Mouse (Mus musculus) CH12.LX (cell line): Measurements from ENCODE around the gene Cant1. TPM values are rescaled to one million over a fixed set of nuclear protein-coding genes. Genes with fewer than 3 reads are reported as not detected.

Experiments used
- DNase-seq: peaks from one replicate; pipeline ENCODE4 v3.0.0-alpha.2; 2013; ENCODE audit errors: extremely low read depth
- H3K27ac ChIP-seq: 2 replicates; pipeline ENCODE4 v1.5.1; 2012; ENCODE audit warnings: low read depth, mild to moderate bottlenecking, control low read depth, moderate library complexity; ENCODE audit not compliant: insufficient read depth
- H3K27me3 ChIP-seq: replicated peaks from 2 replicates; pipeline ENCODE3; 2012; ENCODE audit warnings: inconsistent platforms
- H3K36me3 ChIP-seq, 2 experiments: replicated peaks in 1 of 2; 2 replicates each; pipeline versions ENCODE3 to v1.6.1; 2012; ENCODE audit warnings: inconsistent platforms in 1 of 2, low read length in 1 of 2, mild to moderate bottlenecking in 1 of 2, mixed read lengths in 1 of 2, moderate library complexity in 1 of 2; ENCODE audit not compliant: control insufficient read depth in 1 of 2, insufficient read depth in 1 of 2
- H3K4me1 ChIP-seq, 2 experiments: 2 replicates each; pipeline ENCODE4 v1.6.1; 2012; ENCODE audit warnings: inconsistent platforms in 1 of 2, moderate library complexity in 1 of 2; ENCODE audit not compliant: insufficient read depth in 2 of 2, control insufficient read depth in 1 of 2
- H3K4me2 ChIP-seq: 2 replicates; pipeline ENCODE4 v1.6.1; 2012; ENCODE audit warnings: low read depth, mild to moderate bottlenecking, control low read depth; ENCODE audit not compliant: poor library complexity, insufficient read depth, severe bottlenecking
- H3K4me3 ChIP-seq, 3 experiments: fragments of 150-350 bp in 1 of 3; sonication (generic) in 1 of 3; replicated peaks in 1 of 3; 2 replicates each; pipeline versions ENCODE3 to v1.5.1; 2011 to 2012; ENCODE audit warnings: low read depth in 2 of 3, low read length in 2 of 3, mild to moderate bottlenecking in 2 of 3, moderate library complexity in 2 of 3, control low read depth in 1 of 3, improper control_type of control experiment in 1 of 3, inconsistent platforms in 1 of 3, mixed read lengths in 1 of 3; ENCODE audit not compliant: poor library complexity in 1 of 3
- H3K79me2 ChIP-seq: replicated peaks from 2 replicates; pipeline ENCODE4 v1.6.1; 2012; ENCODE audit warnings: mild to moderate bottlenecking, moderate library complexity; ENCODE audit not compliant: control insufficient read depth, poor library complexity, insufficient read depth, severe bottlenecking; ENCODE audit errors: extremely low read depth
- H3K9ac ChIP-seq: 2 replicates; pipeline ENCODE4 v1.6.1; 2012; ENCODE audit warnings: low read depth, mild to moderate bottlenecking, control low read depth, moderate library complexity; ENCODE audit not compliant: insufficient read depth
- H3K9me3 ChIP-seq: replicated peaks from 2 replicates; pipeline ENCODE3; 2012; ENCODE audit warnings: low read length, inconsistent platforms, mixed read lengths
- CHD1 ChIP-seq: IDR thresholded peaks from 2 replicates; pipeline ENCODE4 v1.6.1; 2012; ENCODE audit warnings: low read depth, low read length, improper control_type of control experiment, inconsistent platforms
- CHD2 ChIP-seq: IDR thresholded peaks from 2 replicates; pipeline ENCODE4 v1.6.1; 2011; ENCODE audit warnings: low read length, improper control_type of control experiment
- CTCF ChIP-seq, 2 experiments: IDR thresholded peaks in 1 of 2; conservative IDR thresholded peaks in 1 of 2; 2 replicates each; pipeline ENCODE4 v1.5.1; 2011 to 2012; ENCODE audit warnings: low read depth in 2 of 2, low read length in 2 of 2, improper control_type of control experiment in 1 of 2, inconsistent platforms in 1 of 2, mild to moderate bottlenecking in 1 of 2, moderate library complexity in 1 of 2
- ELF1 ChIP-seq: IDR thresholded peaks from 2 replicates; pipeline ENCODE4 v1.6.1; 2014; ENCODE audit warnings: low read depth, mild to moderate bottlenecking, inconsistent platforms, low read length, improper control_type of control experiment
- EP300 ChIP-seq: IDR thresholded peaks from 2 replicates; pipeline ENCODE4 v1.6.1; 2011; ENCODE audit warnings: low read length, improper control_type of control experiment
- ETS1 ChIP-seq: conservative IDR thresholded peaks from 2 replicates; pipeline ENCODE4 v1.6.1; 2012; ENCODE audit warnings: low read depth, mild to moderate bottlenecking, inconsistent platforms, low read length, improper control_type of control experiment, moderate library complexity
- HCFC1 ChIP-seq: IDR thresholded peaks from 2 replicates; pipeline ENCODE4 v1.6.1; 2012; ENCODE audit warnings: low read depth, mild to moderate bottlenecking, inconsistent platforms, low read length, improper control_type of control experiment
- JUND ChIP-seq: conservative IDR thresholded peaks from 2 replicates; pipeline ENCODE4 v1.6.1; 2011; ENCODE audit warnings: low read depth, low read length, improper control_type of control experiment
- MAFK ChIP-seq: IDR thresholded peaks from 2 replicates; pipeline ENCODE4 v1.6.1; 2011; ENCODE audit warnings: low read length, improper control_type of control experiment; ENCODE audit not compliant: insufficient replicate concordance
- MEF2A ChIP-seq: IDR thresholded peaks from 2 replicates; pipeline ENCODE4 v1.6.1; 2014; ENCODE audit warnings: low read depth, mild to moderate bottlenecking, inconsistent platforms, low read length, improper control_type of control experiment, borderline replicate concordance
- MYC ChIP-seq: IDR thresholded peaks from 2 replicates; pipeline ENCODE4 v1.6.1; 2011; ENCODE audit warnings: low read depth, mild to moderate bottlenecking, improper control_type of control experiment, low read length
- NELFE ChIP-seq: IDR thresholded peaks from 2 replicates; pipeline ENCODE4 v1.6.1; 2011; ENCODE audit warnings: low read depth, low read length, improper control_type of control experiment
- NRF1 ChIP-seq: IDR thresholded peaks from 2 replicates; pipeline ENCODE4 v1.6.1; 2014; ENCODE audit warnings: low read depth, mild to moderate bottlenecking, inconsistent platforms, low read length, improper control_type of control experiment, moderate library complexity
- PAX5 ChIP-seq: IDR thresholded peaks from 2 replicates; pipeline ENCODE4 v1.6.1; 2012; ENCODE audit warnings: low read length, inconsistent platforms, mixed read lengths
- POLR2A ChIP-seq: IDR thresholded peaks from 2 replicates; pipeline ENCODE4 v1.6.1; 2011; ENCODE audit warnings: low read depth, mild to moderate bottlenecking, improper control_type of control experiment, low read length
- RAD21 ChIP-seq: IDR thresholded peaks from 2 replicates; pipeline ENCODE4 v1.6.1; 2011; ENCODE audit warnings: low read depth, mild to moderate bottlenecking, low read length, improper control_type of control experiment, moderate library complexity
- RCOR1 ChIP-seq: conservative IDR thresholded peaks from 2 replicates; pipeline ENCODE4 v1.6.1; 2012; ENCODE audit warnings: low read depth, mild to moderate bottlenecking, inconsistent platforms, low read length, improper control_type of control experiment
- SMC3 ChIP-seq: IDR thresholded peaks from 2 replicates; pipeline ENCODE4 v1.6.1; 2011; ENCODE audit warnings: low read depth, low read length, improper control_type of control experiment
- TBP ChIP-seq: conservative IDR thresholded peaks from 2 replicates; pipeline ENCODE4 v1.6.1; 2011; ENCODE audit warnings: low read depth, low read length, improper control_type of control experiment
- TCF12 ChIP-seq: IDR thresholded peaks from 2 replicates; pipeline ENCODE4 v1.6.1; 2014; ENCODE audit warnings: low read depth, mild to moderate bottlenecking, inconsistent platforms, low read length, improper control_type of control experiment
- UBTF ChIP-seq: IDR thresholded peaks from 2 replicates; pipeline ENCODE4 v1.6.1; 2012; ENCODE audit warnings: low read depth, mild to moderate bottlenecking, inconsistent platforms, low read length, improper control_type of control experiment, moderate library complexity
- USF1 ChIP-seq: IDR thresholded peaks from 2 replicates; pipeline ENCODE4 v1.6.1; 2014; ENCODE audit warnings: low read depth, mild to moderate bottlenecking, inconsistent platforms, low read length, improper control_type of control experiment
- USF2 ChIP-seq: conservative IDR thresholded peaks from 2 replicates; pipeline ENCODE4 v1.6.1; 2011; ENCODE audit warnings: low read depth, low read length, improper control_type of control experiment
- ZC3H11A ChIP-seq: IDR thresholded peaks from 2 replicates; pipeline ENCODE4 v1.6.1; 2012; ENCODE audit warnings: low read depth, mild to moderate bottlenecking, inconsistent platforms, low read length, improper control_type of control experiment
- ZKSCAN1 ChIP-seq: IDR thresholded peaks from 2 replicates; pipeline ENCODE4 v1.6.1; 2012; ENCODE audit warnings: low read depth, inconsistent platforms, low read length, improper control_type of control experiment, borderline replicate concordance
- ZMIZ1 ChIP-seq: IDR thresholded peaks from 2 replicates; pipeline ENCODE4 v1.6.1; 2012; ENCODE audit warnings: low read depth, mild to moderate bottlenecking, inconsistent platforms, low read length, improper control_type of control experiment
- ZNF384 ChIP-seq: IDR thresholded peaks from 2 replicates; pipeline ENCODE4 v1.6.1; 2012; ENCODE audit warnings: low read depth, low read length, improper control_type of control experiment, inconsistent platforms
- dilution Hi-C: fragments of 300-500 bp; cut with MboI; formaldehyde crosslinking; loops from 2 replicates; pipeline ENCODE4 v1.14.3; 2020; ENCODE audit warnings: low sequenced_read_pairs; ENCODE audit not compliant: extremely low pct_unique_long_range_greater_than_20kb, extremely low pct_ligation_motif_present
- in situ Hi-C: fragments of 300-500 bp; cut with MboI; formaldehyde crosslinking; loops from 3 replicates; pipeline ENCODE4 v1.14.3; 2019; ENCODE audit warnings: low sequenced_read_pairs, low pct_ligation_motif_present, low pct_unique_long_range_greater_than_20kb, mixed read lengths
- polyA plus RNA-seq: library from polyadenylated mRNA; unstranded; fragments of >175 nt; gene quantifications from 2 replicates; pipeline ENCODE4 v1.2.1, GENCODE M21; 2012; ENCODE audit warnings: low read depth; ENCODE audit not compliant: insufficient read length
- total RNA-seq, 2 experiments: library from RNA; depleted of rRNA; stranded (reverse); fragments of 300-350 nt in 1 of 2; fragments of >200 nt in 1 of 2; gene quantifications; 2 replicates each; pipeline ENCODE4 v1.2.3; 2012 to 2014

Cant1 gene
- total and polyA plus RNA-seq, 3 experiments: 28.8 to 40.2 (median 31.2) TPM

DNA sequence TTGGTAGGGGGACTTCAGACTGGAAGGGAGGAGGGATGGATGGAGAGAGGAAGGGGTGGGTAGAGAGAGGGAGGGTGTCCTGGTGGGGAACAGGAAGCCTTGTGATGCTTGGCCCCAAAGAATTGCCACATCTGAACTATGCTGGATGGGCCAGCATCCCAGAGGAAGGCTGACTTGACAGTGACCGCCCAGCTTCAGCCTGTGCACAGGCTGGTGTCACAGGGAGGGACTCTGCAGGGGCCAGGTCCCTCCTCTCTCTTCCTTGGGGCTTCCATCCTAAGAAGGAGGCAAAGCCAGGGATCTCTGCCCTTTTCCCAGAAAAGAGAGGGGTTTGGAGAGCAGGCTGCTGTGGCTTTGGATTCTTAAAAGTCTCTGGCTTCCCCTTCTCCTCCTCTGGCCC lies 56.4 kb downstream of the Cant1 start:
- dilution Hi-C loops (no loop called here), in situ Hi-C loops (no loop called here)
- no peak for TF ChIP-seq CTCF (conservative IDR thresholded peaks at IDR 0.05 in 1 of 2, IDR thresholded peaks at IDR 0.05 in 1 of 2; ENCODE audit: low read depth in 2 of 2, low read length in 2 of 2)
- no peak for TF ChIP-seq ZMIZ1
- no peak for TF ChIP-seq MEF2A
- TF ChIP-seq ZNF384: no peak
- no peak for TF ChIP-seq NELFE
- no peak for TF ChIP-seq ELF1
- TF ChIP-seq EP300: no peak
- no peak for TF ChIP-seq ZC3H11A
- no peak for TF ChIP-seq JUND
- no peak for TF ChIP-seq CHD1
- no peak for TF ChIP-seq SMC3
- no peak for TF ChIP-seq ZKSCAN1
- no peak for TF ChIP-seq NRF1
- TF ChIP-seq ETS1: no peak
- no peak for TF ChIP-seq TCF12
- no peak for TF ChIP-seq POLR2A
- TF ChIP-seq UBTF: no peak
- TF ChIP-seq HCFC1: no peak
- TF ChIP-seq, all 38 proteins: peak for 0
- Histone ChIP-seq H3K4me3 (no peak overlapping the region), H3K9me3 (no peaks in the 10 kb centered on the region), H3K9ac (no peak overlapping the region), H3K4me1 (peaks cover 14 to 26% of the 10 kb centered on the region in 2 experiments), H3K79me2 (no peaks in the 10 kb centered on the region), H3K27ac (no peak overlapping the region), H3K27me3 (peaks cover 38% of the 10 kb centered on the region), H3K36me3 (no peaks in the 10 kb centered on the region), H3K4me2 (no peak overlapping the region)
- no peak for DNase-seq

DNA sequence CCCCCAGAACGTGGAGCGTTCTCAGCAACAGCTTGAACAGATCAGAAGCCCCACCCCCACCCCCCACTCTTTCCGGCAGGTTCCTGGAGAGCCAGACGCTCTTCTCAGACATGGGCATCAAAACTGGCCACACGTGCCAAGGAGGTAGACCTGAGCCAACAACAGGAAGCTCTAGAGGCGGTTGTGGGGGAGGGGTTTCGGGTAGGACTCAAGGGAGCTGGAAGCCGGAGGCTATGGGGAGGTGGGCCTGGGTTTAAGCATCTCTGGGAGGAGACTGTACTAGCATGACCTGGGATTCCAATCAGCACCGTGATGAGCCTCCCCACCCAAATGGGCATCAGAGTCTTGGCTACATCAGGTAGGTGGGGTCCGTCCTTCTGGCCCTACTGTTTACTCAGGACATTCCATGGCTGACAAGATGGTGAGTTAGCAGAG lies 58.0 kb downstream of the Cant1 start:
- TF ChIP-seq MEF2A (no peak), ZMIZ1 (no peak), RCOR1 (no peak), ZKSCAN1 (no peak), JUND (no peak), USF1 (no peak), NRF1 (no peak), ETS1 (no peak), POLR2A (no peak), ZC3H11A (no peak), RAD21 (no peak), MYC (no peak), CHD2 (no peak), USF2 (no peak), MAFK (no peak), PAX5 (no peak), ELF1 (no peak), TBP (no peak)
- DNase-seq: no peak
- no peaks in the 10 kb centered on the region for H3K36me3 ChIP-seq
- dilution Hi-C loops (no loop called here), in situ Hi-C loops (no loop called here)
- peaks cover 40% of the 10 kb centered on the region for H3K27me3 ChIP-seq
- no peaks in the 10 kb centered on the region for H3K79me2 ChIP-seq
- no peak overlapping the region for H3K9ac ChIP-seq
- H3K4me2 ChIP-seq: no peak overlapping the region
- H3K27ac ChIP-seq: no peak overlapping the region
- no peaks in the 10 kb centered on the region for H3K9me3 ChIP-seq
- no peak overlapping the region for H3K4me3 ChIP-seq
- H3K4me1 ChIP-seq: peaks cover 14 to 17% of the 10 kb centered on the region in 2 experiments
